Mouse (Mus musculus) limb, embryonic 14.5 days (tissue): ENCODE measurements at regions not wholly inside any gene's neighbourhood (a gene's known extent, or its start where the extent isn't known, plus 50 kb on each side); places are given as distances from the start of the nearest gene placed in this dataset. TPM values are rescaled to one million over a fixed set of nuclear protein-coding genes. Genes with fewer than 3 reads are reported as not detected.
"Not testable (repeated sequence)": the region's sequence is repeated elsewhere in the genome, so short reads cannot be mapped to it uniquely, and the experiment has no call there.

Experiments used
- ATAC-seq: fragments of 200-750 bp; cut with Nextera tagmentation; 2 replicates; pipeline ENCODE4 v1.8.0; 2017; ENCODE audit warnings: low read depth, moderate number of reproducible peaks, moderate TSS enrichment; ENCODE audit not compliant: low FRiP score
- DNase-seq: peaks from one replicate; pipeline ENCODE4 v3.0.0-alpha.2; 2015; ENCODE audit warnings: low spot score
- H3K27ac ChIP-seq: fragments of 300-500 bp; sonication (generic); replicated peaks from 2 replicates; pipeline ENCODE4 v1.5.1; 2014; ENCODE audit warnings: low read depth, mild to moderate bottlenecking, low read length, moderate library complexity, mixed read lengths
- H3K27me3 ChIP-seq: fragments of 300-500 bp; sonication (generic); 2 replicates; pipeline ENCODE4 v1.6.1; 2014; ENCODE audit warnings: low read length, mixed read lengths; ENCODE audit not compliant: control insufficient read depth, insufficient read depth
- H3K36me3 ChIP-seq: fragments of 300-500 bp; sonication (generic); 2 replicates; pipeline ENCODE4 v1.6.1; 2014; ENCODE audit warnings: mild to moderate bottlenecking, low read length, moderate library complexity, mixed read lengths; ENCODE audit not compliant: control insufficient read depth, insufficient read depth
- H3K4me1 ChIP-seq: fragments of 300-500 bp; sonication (generic); 2 replicates; pipeline ENCODE4 v1.6.1; 2014; ENCODE audit warnings: antibody characterized with exemption, low read length, mixed read lengths; ENCODE audit not compliant: control insufficient read depth, insufficient read depth
- H3K4me2 ChIP-seq: fragments of 300-500 bp; sonication (generic); replicated peaks from 2 replicates; pipeline ENCODE4 v1.6.1; 2014; ENCODE audit warnings: low read depth, mild to moderate bottlenecking, low read length, moderate library complexity; ENCODE audit not compliant: severe bottlenecking
- H3K4me3 ChIP-seq: fragments of 300-500 bp; sonication (generic); replicated peaks from 2 replicates; pipeline ENCODE4 v1.5.1; 2014; ENCODE audit warnings: low read length
- H3K9ac ChIP-seq: fragments of 300-500 bp; sonication (generic); 2 replicates; pipeline ENCODE4 v1.6.1; 2014; ENCODE audit warnings: mild to moderate bottlenecking, low read depth, low read length, moderate library complexity; ENCODE audit not compliant: severe bottlenecking
- H3K9me3 ChIP-seq: fragments of 300-500 bp; sonication (generic); 2 replicates; pipeline ENCODE4 v1.6.1; 2016; ENCODE audit warnings: low read length; ENCODE audit not compliant: control insufficient read depth
- WGBS: fragments of 180-500 bp; shearing (Covaris S2); extraction: QIAGEN DNeasy Blood & Tissue Kit; methylation state at CpG from one replicate; pipeline ENCODE4 v1.1.7; 2014; 5-methylcytosine and 5-hydroxymethylcytosine counted together
- microRNA-seq: library from miRNA; unstranded; fragments of <30 nt; microRNA quantifications from one replicate; pipeline ENCODE4, GENCODE M21; 2016

GRCm38 (mm10) chr13:62077951-62078671 is 51.6 kb upstream of the Zfp808 start:
- H3K9me3 ChIP-seq, H3K4me2 ChIP-seq, H3K36me3 ChIP-seq, H3K4me1 ChIP-seq, H3K9ac ChIP-seq, ATAC-seq, H3K4me3 ChIP-seq, H3K27ac ChIP-seq, H3K27me3 ChIP-seq, DNase-seq: not testable (repeated sequence)
- 61% methylated on average over 2 of the region's 2 CpGs for WGBS

- not testable (repeated sequence) for H3K9me3 ChIP-seq, ATAC-seq, H3K4me1 ChIP-seq, H3K4me3 ChIP-seq, H3K27me3 ChIP-seq, DNase-seq, H3K27ac ChIP-seq, H3K36me3 ChIP-seq, H3K4me2 ChIP-seq, H3K9ac ChIP-seq
- WGBS: 92% methylated on average over 9 of the region's 9 CpGs
Observed at GRCm38 (mm10) chr13:62078893-62079292, 50.8 kb upstream of the Zfp808 start.

Small RNA genes in the stretch of these regions (microRNA-seq; reads per million reads assigned to microRNA genes)
- not detected for gene Gm25649
